Mouse (Mus musculus) spleen, postnatal 4 days (tissue): ENCODE data around the gene Hpse2.

ENCODE experiments used
- DNase-seq, 2 experiments: peaks; one replicate each; pipeline ENCODE4 v3.0.0; 2022; ENCODE audit warnings: low spot score in 2 of 2

Gene Hpse2

DNA sequence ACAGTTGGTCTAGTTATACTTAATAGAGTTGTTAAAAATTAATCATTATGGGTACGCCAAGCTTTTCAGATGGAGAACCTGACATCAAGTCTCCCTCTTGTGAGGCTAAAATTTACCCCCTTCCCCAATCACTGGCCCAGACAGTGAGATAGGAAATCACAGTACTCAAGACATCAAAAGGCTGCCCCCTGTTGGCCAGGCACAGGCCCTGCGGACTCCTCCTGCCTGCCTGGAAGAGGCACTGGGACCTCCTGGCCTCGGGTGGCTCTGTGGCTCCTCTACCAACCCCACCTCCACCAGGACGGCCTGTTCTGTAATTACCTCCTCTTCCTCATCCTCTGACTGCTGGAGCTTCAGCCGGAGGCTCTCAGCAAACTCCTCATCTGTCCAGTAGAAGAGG, 610.4 kb downstream of the Hpse2 start:
- DNase-seq: peak; percentile 42 to 82

DNA sequence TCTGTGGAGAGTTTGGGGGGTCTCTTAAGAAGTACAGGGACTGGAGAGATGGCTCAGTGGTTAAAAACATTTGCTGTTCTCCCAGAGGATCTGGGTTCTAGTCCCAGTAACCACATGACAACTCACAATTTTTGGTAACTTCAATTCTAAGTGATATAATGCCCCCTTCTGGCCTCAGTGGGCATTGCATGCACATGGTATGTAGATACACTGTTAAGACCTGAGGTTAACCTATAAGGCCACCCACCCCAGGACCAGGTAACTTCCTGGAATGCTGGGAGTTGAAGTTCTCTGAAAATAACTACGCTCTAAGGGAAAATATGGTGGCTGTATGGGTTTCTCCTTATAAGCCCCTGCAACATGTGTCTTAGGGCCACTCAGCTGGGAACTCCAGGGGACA, 611.3 kb downstream of the Hpse2 start:
- DNase-seq: no peak

GRCm38 (mm10) chr19:42770141-42770872, 617.8 kb downstream of the Hpse2 start:
- no peak for DNase-seq

DNA sequence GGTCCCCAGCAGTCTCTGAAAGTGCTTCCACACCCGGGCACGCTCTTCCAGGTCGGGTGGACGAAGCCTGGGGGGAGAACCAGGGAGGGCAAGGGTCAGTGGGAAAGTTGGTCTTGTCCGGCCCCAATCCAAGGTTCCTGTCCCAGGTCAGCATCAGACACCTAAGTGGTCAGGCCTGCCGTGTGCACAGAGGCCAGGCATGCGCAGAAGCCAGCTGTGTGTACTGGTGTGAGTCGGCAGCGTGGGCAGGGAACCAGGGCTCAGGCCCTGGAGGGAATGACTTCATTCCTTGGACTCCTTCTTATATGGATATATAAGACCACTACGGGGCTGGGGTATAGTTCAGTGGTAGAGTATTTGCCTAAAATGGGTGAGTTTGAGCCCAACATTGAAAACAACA, 618.5 kb downstream of the Hpse2 start:
- DNase-seq: no peak

- DNase-seq: no peak
These were observed 620.8 kb downstream of the Hpse2 start for GRCm38 (mm10) chr19:42767361-42767760.

DNA sequence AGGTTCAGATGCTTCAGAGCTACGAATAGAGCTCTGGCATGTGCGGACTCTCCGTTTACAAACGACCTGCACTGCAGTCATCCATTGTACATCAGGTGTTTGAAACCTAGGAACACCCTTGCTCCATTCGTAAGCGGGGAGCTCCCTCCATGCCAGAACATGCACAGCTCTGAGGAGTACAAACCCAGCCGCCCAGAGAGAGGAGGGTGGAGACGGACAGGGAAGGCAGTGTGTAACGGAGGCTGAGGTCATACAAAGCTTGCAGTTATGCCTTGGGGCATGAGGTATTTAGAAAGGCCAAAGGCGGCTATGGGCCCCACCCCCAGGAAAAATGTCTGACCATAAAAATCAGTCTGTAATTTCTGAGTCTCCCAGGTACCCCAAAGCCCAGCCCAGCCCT, 623.8 kb downstream of the Hpse2 start:
- DNase-seq: no peak

DNA sequence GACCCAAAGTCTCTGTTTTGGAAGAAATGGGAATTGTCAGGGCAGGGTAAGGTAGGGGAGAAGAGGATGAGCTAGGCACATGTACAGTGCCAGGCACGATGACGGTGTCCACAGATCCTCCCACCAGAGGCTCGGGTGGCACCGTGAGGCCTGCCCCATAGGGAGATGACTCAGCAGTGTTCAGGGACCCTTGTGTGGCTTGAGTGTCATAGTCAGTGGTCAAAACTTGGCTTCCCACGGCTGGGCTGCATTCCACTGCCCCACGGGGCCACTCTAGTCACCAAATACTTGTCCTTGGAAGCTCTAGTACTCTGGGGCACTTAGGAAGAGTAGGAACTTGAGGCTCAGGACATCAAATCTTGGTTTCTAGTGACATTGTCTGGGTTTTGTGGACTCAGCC, 631.5 kb downstream of the Hpse2 start:
- DNase-seq: no peak

DNA sequence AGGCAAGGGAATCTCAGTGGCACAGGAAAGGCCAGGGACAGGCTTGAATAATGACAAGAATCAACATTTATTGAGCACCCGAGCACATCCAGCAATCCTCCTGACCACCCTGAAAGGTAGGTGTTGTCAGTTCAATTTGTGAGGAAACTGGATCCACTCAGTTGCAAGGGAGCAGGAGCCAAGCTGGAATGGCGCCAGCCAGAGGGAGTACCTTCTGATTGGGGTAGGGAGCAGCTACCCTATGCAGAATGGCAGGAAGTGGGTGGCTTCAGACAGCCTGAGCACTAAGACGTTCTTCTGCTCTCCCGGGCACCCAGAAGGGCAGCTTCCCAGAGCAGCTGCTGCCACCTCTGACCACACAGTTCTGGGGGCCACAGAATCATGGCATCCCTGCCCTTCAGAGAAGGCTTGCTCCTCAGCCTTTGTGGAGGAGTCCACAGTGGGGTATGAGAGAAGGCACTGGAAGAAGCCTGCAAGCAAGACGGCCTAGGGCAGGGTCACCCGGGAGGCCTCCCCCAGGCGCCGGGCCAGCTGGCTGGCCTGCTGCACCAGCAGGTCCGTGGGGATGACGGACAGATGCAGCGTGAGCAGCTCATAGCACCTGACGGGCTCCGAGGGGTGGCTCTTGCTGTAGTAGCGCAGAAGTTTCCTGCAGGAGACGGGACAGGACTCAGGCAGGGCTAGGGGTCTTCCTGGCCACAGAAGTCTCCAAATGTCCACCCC, 632.8 kb downstream of the Hpse2 start:
- no peak for DNase-seq

DNA sequence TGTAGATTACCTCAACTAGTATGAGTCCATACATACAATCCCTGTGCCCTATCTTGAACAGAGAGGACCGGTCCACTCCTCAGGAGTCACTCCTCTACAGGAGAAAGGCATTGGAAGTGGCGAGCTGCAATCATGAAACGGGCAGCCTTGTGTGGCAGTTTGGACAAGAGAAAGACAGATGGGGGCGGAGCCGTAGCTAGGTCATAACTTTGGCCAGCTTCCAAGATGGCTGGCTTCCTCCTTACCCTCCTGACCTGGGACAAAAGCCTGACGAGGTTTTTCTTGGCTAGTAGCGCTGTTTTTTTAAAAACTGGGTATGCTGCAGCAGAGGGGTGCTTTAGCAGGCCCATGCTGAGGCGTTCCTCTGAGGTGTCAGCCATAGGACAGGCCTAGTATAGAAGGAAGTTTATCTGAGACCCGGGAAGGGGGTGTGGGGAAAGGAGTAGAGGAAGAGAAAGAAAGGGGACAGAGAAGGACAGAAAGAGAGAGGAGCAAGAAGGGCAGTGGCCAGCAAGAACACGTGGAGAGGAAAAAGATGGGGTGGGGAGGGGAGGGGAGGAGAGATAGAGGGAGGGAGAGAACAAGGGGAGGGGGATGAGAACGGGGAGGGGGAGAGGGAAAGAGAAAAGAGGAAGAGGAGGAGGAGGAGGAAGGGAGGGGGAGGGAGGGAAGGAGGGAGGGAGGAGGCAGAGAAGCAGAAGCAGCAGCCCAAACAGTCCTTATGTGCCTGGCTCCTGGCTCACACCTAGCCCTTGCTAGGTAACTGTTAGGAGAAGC, 634.8 kb downstream of the Hpse2 start:
- DNase-seq: peak in 1 of 2 experiments; percentile 52

GRCm38 (mm10) chr19:42752363-42752931, 635.7 kb downstream of the Hpse2 start, which contains the start of gene Pyroxd2:
Gene Pyroxd2, minus strand, starts transcription at chr19:42752775.
- DNase-seq: peak; percentile 72 to 79

- no peak for DNase-seq
These were observed 638.0 kb downstream of the Hpse2 start for GRCm38 (mm10) chr19:42750196-42750595.

- no peak for DNase-seq
These were observed 641.5 kb downstream of the Hpse2 start for GRCm38 (mm10) chr19:42746702-42747101.

DNA sequence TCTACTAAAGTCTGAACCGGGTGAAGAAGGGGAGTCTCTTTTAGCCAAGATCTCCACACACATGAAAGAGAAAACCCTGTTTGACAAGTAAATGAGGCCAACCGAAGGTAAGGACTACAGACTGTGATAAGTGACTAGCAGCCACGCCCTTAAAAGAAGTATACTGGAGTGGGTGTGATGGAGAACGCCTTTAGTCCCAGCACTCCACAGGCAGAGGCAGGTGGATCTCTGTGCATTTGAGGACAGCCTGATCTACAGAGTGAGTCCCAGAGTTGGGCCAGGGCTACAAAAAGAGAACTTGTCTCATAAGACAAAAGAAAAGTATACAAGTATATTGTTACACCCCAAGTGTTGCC, 642.3 kb downstream of the Hpse2 start:
- DNase-seq: no peak

DNA sequence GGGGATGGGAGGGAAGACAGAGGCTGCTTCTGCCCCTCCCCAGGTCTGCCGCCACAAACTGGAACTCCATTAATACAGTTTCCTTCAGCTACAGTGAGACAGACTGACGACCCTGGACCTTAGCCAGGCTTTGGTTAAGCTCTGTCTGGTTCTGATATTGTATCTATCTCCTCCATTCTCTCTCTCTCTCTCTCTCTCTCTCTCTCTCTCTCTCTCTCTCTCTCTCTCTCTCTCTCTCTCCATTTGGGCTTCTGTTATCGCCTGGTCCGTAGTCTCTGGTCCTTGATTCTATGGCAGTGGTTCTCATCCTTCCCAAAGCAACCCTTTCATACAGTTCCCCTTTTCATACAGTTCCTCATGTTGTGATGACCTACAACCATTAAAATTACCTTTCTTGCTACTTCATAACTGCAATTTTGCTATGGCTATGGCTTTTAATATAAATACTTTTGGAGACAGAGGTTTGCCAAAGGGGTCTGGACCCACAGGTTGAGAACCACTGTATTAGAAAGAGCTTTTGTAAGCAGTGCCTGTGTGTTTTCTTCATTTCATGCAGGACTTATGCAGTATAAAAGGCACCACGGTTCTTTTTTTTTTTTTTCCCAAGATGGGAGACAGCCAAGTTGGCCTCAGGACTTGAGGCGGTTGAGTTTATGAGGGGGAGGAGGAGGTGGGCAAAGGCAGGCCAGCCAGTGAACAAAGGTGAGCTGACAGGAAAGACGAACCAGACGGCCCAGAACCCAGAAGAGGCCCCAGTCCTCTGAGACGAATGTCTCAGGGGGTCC, 642.9 kb downstream of the Hpse2 start:
- no peak for DNase-seq

GRCm38 (mm10) chr19:42744162-42744586, 644.0 kb downstream of the Hpse2 start:
- DNase-seq: peak in 1 of 2 experiments; percentile 40

DNA sequence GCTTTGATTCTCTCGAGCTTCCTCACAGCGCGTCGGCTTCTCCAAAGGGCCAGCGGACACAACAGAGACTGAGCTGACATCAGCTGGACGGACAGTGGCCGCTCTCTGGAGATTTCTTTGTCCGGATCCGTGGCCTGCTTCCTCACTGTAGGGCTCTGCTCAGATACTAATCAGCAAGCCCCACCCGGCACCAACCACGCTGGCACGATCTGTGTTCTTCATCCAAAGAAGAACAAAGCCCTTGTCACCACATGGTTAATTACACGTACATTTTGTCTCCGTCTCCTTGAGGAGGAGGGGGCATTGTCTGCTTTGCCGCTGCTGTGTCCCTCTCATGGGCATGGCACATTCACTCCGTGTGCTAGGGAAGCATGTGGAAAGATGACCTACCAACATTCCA, 644.9 kb downstream of the Hpse2 start:
- DNase-seq: no peak

DNA sequence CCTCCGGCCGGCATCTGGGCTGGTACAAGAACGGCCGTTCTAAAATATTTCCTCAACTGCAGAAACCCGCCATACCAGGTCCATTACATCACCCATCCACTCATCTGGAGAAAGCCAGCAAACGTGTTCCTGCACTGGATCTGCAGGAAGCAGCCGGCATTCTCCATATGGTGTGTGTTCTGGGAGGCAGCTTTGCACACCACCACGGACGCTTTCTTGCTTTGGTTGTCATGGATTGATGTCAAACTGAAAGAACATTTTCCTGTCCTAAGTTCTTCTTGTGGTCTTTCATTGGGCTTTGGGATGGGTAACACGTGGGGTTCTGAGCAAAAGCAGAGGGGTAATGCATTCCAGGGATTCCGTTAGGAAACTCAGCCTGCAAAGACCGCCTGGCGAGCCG, 646.3 kb downstream of the Hpse2 start:
- DNase-seq: no peak

GRCm38 (mm10) chr19:42740163-42740899, 647.8 kb downstream of the Hpse2 start:
- no peak for DNase-seq

DNA sequence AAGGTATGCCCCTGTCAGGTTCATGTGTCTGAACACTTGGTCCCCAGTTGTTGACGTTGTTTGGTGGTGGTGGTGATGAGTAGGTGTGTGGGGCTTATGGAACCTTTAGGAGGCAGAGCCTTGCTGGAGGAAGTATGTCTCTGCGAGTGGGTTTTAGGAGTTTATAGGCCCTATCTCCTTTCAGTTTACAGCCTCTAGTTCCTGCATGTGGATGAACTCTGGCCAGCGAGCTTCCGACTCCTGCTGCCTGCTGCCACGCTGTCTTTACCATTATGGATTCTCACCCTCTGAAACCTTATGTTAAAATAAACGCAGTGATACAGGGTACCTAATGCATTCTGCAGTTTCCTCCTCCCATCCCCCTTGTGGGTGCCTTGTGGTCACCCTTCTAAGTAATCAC, 648.4 kb downstream of the Hpse2 start:
- DNase-seq: no peak

DNA sequence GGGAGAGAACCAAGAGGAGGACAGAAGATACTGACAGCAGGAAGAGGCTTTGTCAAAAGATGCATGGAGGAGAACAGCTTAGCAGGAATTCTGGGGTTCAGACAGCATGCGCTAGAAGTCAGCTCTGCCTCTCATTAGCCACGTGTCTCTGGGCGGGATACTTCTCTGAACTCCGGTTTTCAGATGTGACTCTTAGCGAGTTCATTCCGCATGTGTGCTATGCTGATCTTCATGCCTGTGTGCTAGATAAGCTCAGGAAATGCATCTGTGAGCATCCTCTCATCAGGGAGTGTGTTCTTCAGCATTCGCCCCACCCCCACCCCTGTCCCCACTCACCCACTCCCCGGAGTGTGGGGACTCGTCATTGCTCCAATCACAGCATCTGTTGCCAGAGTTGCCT, 650.4 kb downstream of the Hpse2 start:
- DNase-seq: no peak
